Mouse (Mus musculus) urinary bladder, postnatal 0 days (tissue): Measurements from ENCODE around the gene Crb3. TPM values are rescaled to one million over a fixed set of nuclear protein-coding genes. Genes with fewer than 3 reads are reported as not detected.

Source experiments
- polyA plus RNA-seq: library from polyadenylated mRNA; unstranded; fragments of >200 nt; fragmentation: Nextera tagmentation; extraction: Ambion mirVana; gene quantifications from 2 replicates; pipeline ENCODE4 v1.2.1, GENCODE M21; 2015

Crb3 gene
- polyA plus RNA-seq: 15.0 and 16.8 TPM in 2 replicates

DNA sequence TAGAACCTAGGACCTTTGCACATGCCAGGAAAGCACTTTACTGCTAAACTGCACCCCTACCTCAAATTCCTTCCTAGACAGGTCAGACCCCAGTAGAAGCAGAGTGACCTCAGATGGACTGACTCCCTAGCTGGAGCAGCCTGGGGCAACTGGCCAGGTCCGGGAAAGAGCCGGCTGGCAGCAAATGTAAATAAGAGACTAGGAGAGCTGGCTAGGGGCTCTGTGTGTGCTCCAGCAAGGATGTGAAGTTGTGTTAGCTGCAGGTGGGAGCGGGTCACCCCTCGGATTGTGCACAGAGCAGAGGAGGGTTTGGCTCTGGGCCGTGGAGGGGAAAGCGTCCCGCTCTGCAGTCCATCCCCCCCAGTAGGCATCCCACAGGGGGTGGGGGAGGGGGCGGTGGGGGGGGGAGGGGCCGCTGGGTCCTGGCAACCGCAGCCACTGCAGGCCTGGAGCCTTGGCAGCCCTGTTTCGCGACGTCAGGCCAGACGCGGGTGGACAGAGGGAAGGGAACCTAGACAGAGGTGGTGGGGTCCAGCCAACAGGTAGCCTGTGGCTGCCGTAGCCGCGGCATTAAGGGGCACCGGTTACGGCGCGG lies at the start of gene Crb3:
TSS of gene Crb3 (plus strand) at position 215 of the 595 bp plus-strand sequence.

DNA sequence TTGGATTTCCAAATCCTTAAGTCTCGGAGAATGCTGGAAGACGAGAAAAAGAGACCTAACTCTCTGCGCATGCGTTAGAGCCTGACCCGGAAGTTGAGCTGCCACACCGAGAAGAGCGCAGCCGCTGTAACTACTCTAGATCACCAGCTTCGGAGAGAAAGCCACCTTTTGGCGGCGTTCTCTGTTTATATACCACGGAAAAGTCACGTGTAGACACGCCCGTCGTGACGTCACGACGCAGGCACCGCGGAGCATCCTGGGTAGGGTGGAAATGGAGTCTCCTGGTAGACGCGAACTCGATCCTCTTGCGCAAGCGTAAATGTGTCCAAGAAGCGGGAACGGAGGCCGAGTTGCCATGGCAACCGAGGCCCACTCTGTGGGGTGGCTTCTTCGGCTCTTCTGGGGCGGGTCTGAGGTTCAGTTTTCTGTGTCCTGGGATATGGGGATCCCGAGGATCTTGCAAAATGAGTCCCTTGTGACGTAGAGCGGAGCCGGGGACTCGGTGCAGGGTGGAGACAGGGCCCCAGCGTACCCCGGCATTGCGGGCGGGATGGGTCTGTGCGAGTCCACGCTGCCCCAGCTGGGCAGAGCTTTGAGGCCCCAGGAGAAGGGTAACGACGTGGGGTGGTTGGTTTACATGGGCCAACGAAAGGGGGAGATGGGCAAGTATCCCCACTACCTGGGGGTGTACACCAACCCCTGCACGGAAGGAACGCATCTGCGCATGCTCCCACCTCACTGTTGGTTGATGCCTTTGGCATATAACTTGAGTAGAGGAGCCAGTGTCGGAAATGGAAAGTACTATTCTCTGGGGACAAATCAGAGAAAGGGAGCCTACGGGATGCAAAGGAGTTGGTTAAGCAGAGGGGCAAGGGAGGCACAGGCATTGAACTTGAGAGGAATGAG lies 47.4 kb upstream of the Crb3 start, which contains the start of the genes Gtf2f1 and Gm17949:
TSS of gene Gtf2f1 (minus strand) at position 53 of the 906 bp plus-strand sequence.
TSS of gene Gm17949 (plus strand) at position 234 of the 906 bp plus-strand sequence.

DNA sequence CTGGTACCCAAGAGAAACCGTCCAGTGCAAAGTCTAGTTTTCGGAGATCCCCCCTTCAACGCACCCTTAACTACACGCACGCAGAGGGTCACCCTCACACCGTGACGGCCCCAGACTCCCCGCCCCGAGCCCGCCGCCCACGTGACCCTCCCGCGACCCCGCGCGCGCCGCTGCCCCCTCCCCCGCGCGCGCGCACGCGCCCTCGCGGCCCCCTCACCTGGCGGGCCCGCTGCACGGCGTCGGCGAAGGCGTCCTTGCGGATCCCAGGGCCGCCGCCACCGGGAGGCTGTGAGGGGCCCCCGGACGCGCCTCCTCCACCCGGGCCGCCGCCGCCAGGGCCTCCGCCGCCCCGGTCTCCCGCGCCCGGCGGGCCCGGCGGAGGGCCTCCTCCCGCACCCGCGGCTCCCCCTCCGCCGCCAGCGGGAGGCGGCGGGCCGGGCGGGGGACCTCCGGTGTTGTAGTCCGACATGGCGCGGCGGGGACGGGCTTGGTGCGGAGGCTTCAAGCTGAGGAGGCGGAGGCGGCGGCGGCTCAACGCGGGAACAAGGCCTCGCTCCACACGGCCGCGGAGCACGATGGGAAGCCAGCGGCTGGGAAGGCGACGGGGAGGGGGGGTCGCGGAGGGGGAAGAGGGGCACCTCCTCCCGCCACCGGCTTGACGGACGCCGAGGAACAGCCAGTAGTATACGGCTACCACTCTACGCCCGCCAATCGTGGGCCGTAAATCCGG lies 27.8 kb upstream of the Crb3 start, which contains the start of gene Khsrp:
TSS of gene Khsrp (minus strand) at position 592 of the 730 bp plus-strand sequence.

DNA sequence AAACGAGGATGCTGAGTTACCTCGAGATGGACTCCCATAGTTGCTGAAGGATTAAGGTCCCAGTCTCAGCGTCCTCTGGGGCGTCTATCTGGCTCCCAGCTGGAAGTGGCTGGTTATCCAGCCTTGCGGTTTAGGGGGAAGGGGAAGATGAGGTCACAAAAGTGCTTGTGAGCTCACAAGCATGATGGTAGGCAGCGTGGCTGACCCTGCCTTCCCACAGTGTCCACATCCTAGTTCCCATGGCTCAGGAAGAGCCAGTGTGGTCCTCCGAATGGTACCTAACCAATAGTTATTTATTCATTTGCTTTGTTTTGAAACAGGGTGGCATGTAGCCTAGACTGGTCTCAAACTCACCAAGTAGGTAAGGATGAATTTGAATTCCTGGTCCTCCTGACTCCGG lies 17.4 kb upstream of the Crb3 start, which contains the start of gene Slc25a41:
TSS of gene Slc25a41 (minus strand) at position 101 of the 400 bp plus-strand sequence.

DNA sequence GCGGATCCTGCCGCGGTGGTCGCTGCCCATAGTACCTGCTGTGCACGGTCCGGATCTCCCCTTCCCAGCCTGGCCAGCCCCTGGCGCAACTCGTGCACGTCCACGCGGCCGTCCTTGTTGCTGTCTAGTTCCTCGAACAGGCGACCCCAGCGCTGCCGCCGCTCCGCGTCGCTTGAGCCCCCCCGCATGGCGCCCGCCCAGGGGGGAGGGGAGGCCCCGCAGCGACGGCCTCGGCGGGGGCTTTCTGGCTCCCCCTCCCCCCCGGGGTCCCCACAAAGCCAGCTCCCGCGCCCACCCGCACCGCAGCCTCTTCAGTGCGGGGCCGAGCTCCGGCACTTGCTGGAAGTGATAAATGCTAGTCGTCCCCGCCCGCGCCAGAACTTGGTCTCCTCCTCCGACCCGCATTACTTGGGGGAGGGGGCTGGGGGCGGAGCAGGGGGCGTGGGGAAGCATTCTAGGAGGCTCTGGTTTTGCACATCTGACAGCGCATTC lies 627 bp downstream of the Crb3 start, which contains the start of gene Slc25a23:
TSS of gene Slc25a23 (minus strand) at position 378 of the 492 bp plus-strand sequence.

DNA sequence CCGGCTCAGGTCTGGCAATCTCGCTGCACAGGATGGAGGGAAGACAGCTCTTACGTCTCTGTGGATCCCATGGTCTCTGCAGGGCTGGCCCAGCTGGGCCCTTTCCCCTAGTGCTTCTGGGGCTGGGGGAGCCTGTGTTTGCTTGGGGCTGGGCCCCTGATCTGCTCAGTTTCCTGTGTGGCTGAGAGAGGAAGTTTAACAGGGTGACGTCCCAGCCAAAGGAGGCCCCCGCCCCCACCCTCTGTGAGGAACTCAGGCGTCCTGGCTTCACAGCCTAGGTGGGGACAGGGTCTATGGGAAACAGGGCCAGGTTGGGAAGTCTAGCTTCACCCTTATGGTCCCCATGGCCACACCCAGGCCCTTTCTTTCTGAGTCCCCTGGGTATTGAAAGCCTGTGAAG lies 19.4 kb downstream of the Crb3 start, which contains the start of gene Dennd1c:
TSS of gene Dennd1c (minus strand) at position 179 of the 400 bp plus-strand sequence.

DNA sequence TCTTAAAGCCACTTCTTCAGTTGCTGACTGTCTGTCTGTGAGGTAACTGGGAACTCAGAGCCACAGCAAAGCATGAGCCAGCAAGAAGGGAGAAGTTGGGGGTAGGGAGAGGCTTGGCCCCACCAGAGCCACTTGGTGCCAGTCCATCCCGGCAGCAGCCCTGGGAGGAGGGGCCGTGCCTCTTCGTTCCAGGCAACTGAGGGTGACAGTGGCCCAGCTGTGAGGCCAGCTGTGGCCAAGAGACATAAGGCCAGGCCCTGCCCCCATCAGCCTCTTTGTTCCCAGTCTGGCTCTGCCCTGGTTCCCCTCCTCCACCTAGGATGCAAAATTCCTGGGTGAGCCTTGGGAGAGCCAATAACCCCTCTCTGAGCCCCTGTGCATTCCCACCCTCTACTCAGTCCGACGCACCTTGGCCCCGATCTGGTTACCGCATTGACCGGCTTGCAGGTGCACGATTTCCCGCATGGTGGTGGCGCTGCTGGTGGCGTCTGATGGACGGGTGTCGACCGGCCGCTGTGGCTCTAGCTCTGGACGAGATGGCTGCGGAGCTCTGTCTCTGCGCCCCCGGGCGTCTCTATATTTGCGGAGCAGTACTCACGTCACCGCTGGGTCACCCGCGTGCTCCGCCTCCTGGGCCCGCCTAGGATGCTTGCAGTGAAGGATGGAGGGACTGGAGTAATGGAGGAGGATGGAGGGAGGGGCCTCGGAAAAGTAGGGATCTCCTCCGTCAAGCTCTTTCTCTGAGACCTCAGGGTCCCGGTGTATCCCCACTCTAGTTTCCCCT lies 28.3 kb downstream of the Crb3 start, which contains the start of gene Tubb4a:
TSS of gene Tubb4a (minus strand) at position 734 of the 784 bp plus-strand sequence.

DNA sequence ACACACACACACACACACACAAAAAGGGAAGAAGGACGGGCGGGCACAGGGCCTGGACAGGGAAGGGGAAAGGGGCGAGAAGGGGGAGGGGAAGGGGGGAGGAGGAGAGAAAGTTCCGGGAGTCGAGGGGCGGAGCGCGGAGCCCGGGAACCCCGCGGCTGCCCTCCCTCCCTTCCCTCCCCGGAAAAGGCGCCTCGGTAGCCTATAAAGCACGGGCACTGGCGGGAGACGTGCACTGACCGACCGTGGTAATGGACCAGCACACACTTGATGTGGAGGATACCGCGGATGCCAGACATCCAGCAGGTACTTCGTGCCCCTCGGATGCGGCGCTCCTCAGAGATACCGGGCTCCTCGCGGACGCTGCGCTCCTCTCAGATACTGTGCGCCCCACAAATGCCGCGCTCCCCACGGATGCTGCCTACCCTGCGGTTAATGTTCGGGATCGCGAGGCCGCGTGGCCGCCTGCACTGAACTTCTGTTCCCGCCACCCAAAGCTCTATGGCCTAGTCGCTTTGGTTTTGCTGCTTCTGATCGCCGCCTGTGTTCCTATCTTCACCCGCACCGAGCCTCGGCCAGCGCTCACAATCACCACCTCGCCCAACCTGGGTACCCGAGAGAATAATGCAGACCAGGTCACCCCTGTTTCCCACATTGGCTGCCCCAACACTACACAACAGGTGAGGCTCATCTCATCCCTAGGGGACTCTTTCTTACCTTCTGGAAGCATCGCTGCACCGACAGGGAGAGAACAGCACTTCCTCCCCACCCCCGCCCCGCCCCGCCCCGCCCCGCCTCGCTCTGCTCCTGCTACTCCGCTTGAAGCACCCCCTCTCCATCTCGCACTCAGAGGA lies 46.5 kb downstream of the Crb3 start, which contains the start of gene Tnfsf9:
TSS of gene Tnfsf9 (plus strand) at position 145 of the 854 bp plus-strand sequence.

Other genes with a start within 250 kb of the Crb3 start
- 3.7 and 4.2 TPM in 2 replicates for gene Rfx2, start 228.1 kb upstream of the Crb3 start, polyA plus RNA-seq
- not detected in 2 replicates for gene Acsbg2, start 184.7 kb upstream of the Crb3 start, polyA plus RNA-seq
- gene 1700061G19Rik, start 183.6 kb upstream of the Crb3 start, polyA plus RNA-seq: 10.6 and 11.7 TPM in 2 replicates
- 15.8 and 18.0 TPM in 2 replicates for gene Mllt1, start 123.7 kb upstream of the Crb3 start, polyA plus RNA-seq
- not detected in 2 replicates for gene Acer1, start 77.0 kb upstream of the Crb3 start, polyA plus RNA-seq
- gene Clpp, start 68.8 kb upstream of the Crb3 start, polyA plus RNA-seq: 84.4 and 98.9 TPM in 2 replicates
- gene Alkbh7, start 61.8 kb upstream of the Crb3 start, polyA plus RNA-seq: 25.4 and 30.7 TPM in 2 replicates
- gene Pspn, start 59.1 kb upstream of the Crb3 start, polyA plus RNA-seq: 0.30 and 1.0 TPM in 2 replicates
- 37.8 and 42.8 TPM in 2 replicates for gene Gtf2f1, start 47.8 kb upstream of the Crb3 start, polyA plus RNA-seq
- 0.22 and 0.35 TPM in 2 replicates for gene Gm17949, start 47.6 kb upstream of the Crb3 start, polyA plus RNA-seq
- 19.1 and 23.0 TPM in 2 replicates for gene Khsrp, start 27.6 kb upstream of the Crb3 start, polyA plus RNA-seq
- not detected in 2 replicates for gene Slc25a41, start 17.5 kb upstream of the Crb3 start, polyA plus RNA-seq
- gene Slc25a23, start 758 bp downstream of the Crb3 start, polyA plus RNA-seq: 8.5 and 9.0 TPM in 2 replicates
- gene Dennd1c, start 19.4 kb downstream of the Crb3 start, polyA plus RNA-seq: 1.1 and 3.1 TPM in 2 replicates
- gene Tubb4a, start 28.7 kb downstream of the Crb3 start, polyA plus RNA-seq: 6.7 and 8.1 TPM in 2 replicates
- 5.6 and 6.2 TPM in 2 replicates for gene Tnfsf9, start 46.2 kb downstream of the Crb3 start, polyA plus RNA-seq
- gene Cd70, start 90.7 kb downstream of the Crb3 start, polyA plus RNA-seq: 0.20 TPM in 1 of 2 replicates, not detected in the other
- 0.08 and 0.65 TPM in 2 replicates for gene Tnfsf14, start 135.1 kb downstream of the Crb3 start, polyA plus RNA-seq
- 24.9 and 30.2 TPM in 2 replicates for gene C3, start 169.0 kb downstream of the Crb3 start, polyA plus RNA-seq
- 35.5 and 36.8 TPM in 2 replicates for gene Gpr108, start 189.3 kb downstream of the Crb3 start, polyA plus RNA-seq
- 37.0 and 40.2 TPM in 2 replicates for gene Trip10, start 190.3 kb downstream of the Crb3 start, polyA plus RNA-seq
- gene Vav1, start 220.0 kb downstream of the Crb3 start, polyA plus RNA-seq: 1.7 and 5.3 TPM in 2 replicates